Mouse (Mus musculus) liver, embryonic 14.5 days (tissue): ENCODE results near the gene Stx1a. TPM values are rescaled to one million over a fixed set of nuclear protein-coding genes. Genes with fewer than 3 reads are reported as not detected.

ENCODE experiments used
- ATAC-seq: fragments of 200-750 bp; cut with Nextera tagmentation; 2 replicates; pipeline ENCODE4 v1.8.0; 2017; ENCODE audit warnings: moderate number of reproducible peaks, mild to moderate bottlenecking, moderate library complexity; ENCODE audit not compliant: insufficient read depth
- DNase-seq, 3 experiments: peaks; one replicate each; pipeline ENCODE4 v3.0.0-alpha.2; 2012 to 2013; ENCODE audit warnings: low read depth in 3 of 3, low spot score in 3 of 3
- H3K27ac ChIP-seq: fragments of 300-500 bp; sonication (generic); 2 replicates; pipeline ENCODE4 v1.5.1; 2014; ENCODE audit warnings: moderate library complexity, mild to moderate bottlenecking, control low read depth, inconsistent platforms
- H3K27me3 ChIP-seq: fragments of 300-500 bp; sonication (generic); 2 replicates; pipeline ENCODE4 v1.6.1; 2014; ENCODE audit warnings: mild to moderate bottlenecking, low read length, moderate library complexity; ENCODE audit not compliant: control insufficient read depth, insufficient read depth
- H3K36me3 ChIP-seq: fragments of 300-500 bp; sonication (generic); replicated peaks from 2 replicates; pipeline ENCODE4 v1.6.1; 2014; ENCODE audit warnings: low read depth; ENCODE audit not compliant: control insufficient read depth, insufficient read depth
- H3K4me1 ChIP-seq, 2 experiments: fragments of 200-500 bp in 1 of 2; fragments of 300-500 bp in 1 of 2; sonication (generic) in 1 of 2; replicated peaks; 2 replicates each; pipeline ENCODE4 v1.6.1; 2012 to 2014; ENCODE audit warnings: antibody characterized with exemption in 1 of 2, inconsistent platforms in 1 of 2, low read length in 1 of 2; ENCODE audit not compliant: control insufficient read depth in 2 of 2, insufficient read depth in 2 of 2
- H3K4me2 ChIP-seq: fragments of 300-500 bp; sonication (generic); 2 replicates; pipeline ENCODE4 v1.6.1; 2014; ENCODE audit warnings: low read depth, mild to moderate bottlenecking, control low read depth, moderate library complexity
- H3K4me3 ChIP-seq, 2 experiments: fragments of 200-500 bp in 1 of 2; fragments of 300-500 bp in 1 of 2; sonication (generic) in 1 of 2; 2 replicates each; pipeline ENCODE4 v1.5.1; 2012 to 2014; ENCODE audit warnings: low read depth in 2 of 2, low read length in 2 of 2, mild to moderate bottlenecking in 2 of 2, control low read depth in 1 of 2, inconsistent platforms in 1 of 2, moderate library complexity in 1 of 2; ENCODE audit not compliant: insufficient read depth in 1 of 2
- H3K9ac ChIP-seq: fragments of 300-500 bp; sonication (generic); replicated peaks from 2 replicates; pipeline ENCODE4 v1.6.1; 2014; ENCODE audit warnings: mild to moderate bottlenecking, control low read depth, moderate library complexity
- H3K9me3 ChIP-seq: fragments of 300-500 bp; sonication (generic); 2 replicates; pipeline ENCODE4 v1.6.1; 2016; ENCODE audit warnings: low read length, mixed read lengths; ENCODE audit not compliant: control insufficient read depth
- CTCF ChIP-seq: IDR thresholded peaks from 2 replicates; pipeline ENCODE4 v1.5.1; 2016; ENCODE audit warnings: antibody characterized with exemption, low read depth, control low read depth
- EP300 ChIP-seq: IDR thresholded peaks from 2 replicates; pipeline ENCODE4 v1.6.1; 2016; ENCODE audit warnings: antibody characterized with exemption, low read depth
- WGBS: fragments of 180-500 bp; shearing (Covaris S2); extraction: QIAGEN DNeasy Blood & Tissue Kit; methylation state at CpG from one replicate; pipeline ENCODE4 v1.1.7; 2014; ENCODE audit not compliant: insufficient replicate concordance; 5-methylcytosine and 5-hydroxymethylcytosine counted together
- polyA plus RNA-seq, 2 experiments: library from polyadenylated mRNA; depleted of rRNA in 1 of 2; stranded (reverse) in 1 of 2; unstranded in 1 of 2; fragments of >200 nt; fragmentation: Nextera tagmentation in 1 of 2; extraction: Ambion mirVana in 1 of 2; gene quantifications; 2 replicates each; pipeline versions ENCODE4 v1.2.1 to v1.2.3; 2012 to 2014

Stx1a gene
- polyA plus RNA-seq, 2 experiments = 0.72 to 2.3 TPM

- Histone ChIP-seq H3K4me1 (peaks cover 0 to 11% of the 10 kb centered on the region in 2 experiments; a peak in 2 of 4 replicates), H3K9ac (no peak overlapping the region), H3K27me3 (no peaks in the 10 kb centered on the region), H3K4me2 (no peak overlapping the region), H3K36me3 (no peaks in the 10 kb centered on the region), H3K27ac (no peak overlapping the region), H3K9me3 (no peaks in the 10 kb centered on the region), H3K4me3 (no peak overlapping the region)
- WGBS = 32% methylated on average over 4 of the region's 4 CpGs
- DNase-seq (no peak), ATAC-seq (no peak)
- TF ChIP-seq EP300 = no peak
- TF ChIP-seq CTCF = peak; percentile 16; the same call in 1 of the 2 replicates
Observed at GRCm38 (mm10) chr5:135016224-135016759, 7.0 kb upstream of the Stx1a start.

GRCm38 (mm10) chr5:135021814-135022213 is 1.5 kb upstream of the Stx1a start:
- TF ChIP-seq CTCF = no peak
- no peak for TF ChIP-seq EP300
- ATAC-seq (no peak), DNase-seq (no peak)
- H3K9ac ChIP-seq = no peak overlapping the region
- WGBS = 68% methylated on average over 6 of the region's 6 CpGs
- H3K27me3 ChIP-seq = peaks cover 10% of the 10 kb centered on the region
- no peak overlapping the region for H3K27ac ChIP-seq
- no peak overlapping the region for H3K4me3 ChIP-seq
- H3K9me3 ChIP-seq = no peaks in the 10 kb centered on the region
- no peaks in the 10 kb centered on the region for H3K36me3 ChIP-seq
- no peak overlapping the region for H3K4me2 ChIP-seq
- peaks cover 5 to 14% of the 10 kb centered on the region in 2 experiments; a peak in 3 of 4 replicates for H3K4me1 ChIP-seq

GRCm38 (mm10) chr5:135024665-135025224 is 1.5 kb downstream of the Stx1a start:
- Histone ChIP-seq H3K27ac (no peak overlapping the region), H3K36me3 (no peaks in the 10 kb centered on the region), H3K4me1 (peaks cover 5 to 20% of the 10 kb centered on the region in 2 experiments; a peak in 3 of 4 replicates), H3K9ac (no peak overlapping the region), H3K4me3 (no peak overlapping the region), H3K4me2 (no peak overlapping the region), H3K9me3 (no peaks in the 10 kb centered on the region), H3K27me3 (peaks cover 10% of the 10 kb centered on the region)
- no peak for TF ChIP-seq EP300
- no peak for TF ChIP-seq CTCF
- DNase-seq (no peak), ATAC-seq (no peak)
- 9% methylated on average over 11 of the region's 11 CpGs for WGBS

GRCm38 (mm10) chr5:135025899-135026298 is 2.6 kb downstream of the Stx1a start:
- ATAC-seq (no peak), DNase-seq (no peak)
- no peak overlapping the region for H3K27ac ChIP-seq
- H3K36me3 ChIP-seq = no peaks in the 10 kb centered on the region
- H3K27me3 ChIP-seq = peaks cover 10% of the 10 kb centered on the region
- peaks cover 5 to 20% of the 10 kb centered on the region in 2 experiments; a peak in 3 of 4 replicates for H3K4me1 ChIP-seq
- H3K4me2 ChIP-seq = no peak overlapping the region
- no peak overlapping the region for H3K4me3 ChIP-seq
- no peak overlapping the region for H3K9ac ChIP-seq
- 23% methylated on average over 7 of the region's 7 CpGs for WGBS
- no peak for TF ChIP-seq CTCF
- no peak for TF ChIP-seq EP300
- no peaks in the 10 kb centered on the region for H3K9me3 ChIP-seq

GRCm38 (mm10) chr5:135029007-135029854 is 5.9 kb downstream of the Stx1a start:
- no peak for TF ChIP-seq CTCF
- no peak for TF ChIP-seq EP300
- Histone ChIP-seq H3K4me1 (peaks cover under 1 to 14% of the 10 kb centered on the region in 2 experiments; a peak in 2 of 4 replicates), H3K9ac (no peak overlapping the region), H3K36me3 (no peaks in the 10 kb centered on the region), H3K27me3 (peaks cover 4% of the 10 kb centered on the region; the same call in 1 of the 2 replicates), H3K27ac (no peak overlapping the region; the same call in 1 of the 2 replicates), H3K4me2 (peak overlapping the region; percentile 31), H3K4me3 (no peak overlapping the region), H3K9me3 (no peaks in the 10 kb centered on the region)
- ATAC-seq = peak; percentile 17; the same call in 1 of the 2 replicates
- WGBS = 44% methylated on average over 18 of the region's 18 CpGs
- no peak for DNase-seq
